Mouse (Mus musculus) lung, adult 2 months (tissue): ENCODE data around the gene Herc2.

Experiments
- CTCF ChIP-seq: fragments of 200-500 bp; IDR thresholded peaks from 2 replicates; pipeline ENCODE4 v1.5.1; 2011; ENCODE audit warnings: mild to moderate bottlenecking, low read length, control low read depth; ENCODE audit not compliant: insufficient read depth
- POLR2A ChIP-seq: fragments of 200-500 bp; IDR thresholded peaks from 2 replicates; pipeline ENCODE4 v1.6.1; 2011; ENCODE audit warnings: low read depth, mild to moderate bottlenecking, control low read depth, low read length, borderline replicate concordance; ENCODE audit errors: extremely low read depth

DNA sequence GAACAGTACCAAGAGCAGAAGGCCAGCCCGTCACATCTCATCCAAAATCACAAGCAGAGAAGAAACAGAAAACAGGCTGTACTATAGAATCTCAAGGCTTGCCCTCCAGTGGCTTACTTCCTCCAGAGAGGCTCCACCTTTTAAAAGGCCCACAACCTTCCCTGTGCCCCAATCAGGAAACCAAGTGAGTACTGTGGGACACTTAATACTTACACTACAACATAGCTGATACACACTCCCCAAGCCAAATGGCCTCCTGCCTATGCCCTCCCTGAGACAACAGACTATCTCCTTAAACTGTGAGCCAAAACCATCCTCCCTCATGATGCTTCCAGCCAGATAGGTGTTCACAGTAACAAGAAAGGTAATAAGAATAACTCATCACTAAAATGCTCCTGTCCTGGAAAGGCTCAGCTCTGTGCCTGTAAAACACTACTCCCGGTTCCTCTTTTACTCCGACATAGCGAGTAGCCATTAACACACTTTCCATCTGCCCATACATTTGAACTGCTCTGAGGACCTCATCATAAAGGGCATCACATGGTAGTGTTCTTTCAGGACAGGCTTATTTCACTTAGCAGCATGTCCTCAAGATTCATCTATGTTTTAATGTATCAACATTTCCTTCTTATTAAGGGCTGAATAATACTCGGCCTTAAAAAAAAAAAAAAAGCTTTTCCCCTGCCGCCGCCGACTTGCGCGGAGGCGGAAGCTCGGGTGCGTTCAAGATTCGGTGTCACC lies 36.6 kb upstream of the Herc2 start:
- TF ChIP-seq CTCF (no peak), POLR2A (no peak)
